Mouse (Mus musculus): ENCODE results near the gene Wif1. TPM values are rescaled to one million over a fixed set of nuclear protein-coding genes. Genes with fewer than 3 reads are reported as not detected.

Wif1 gene
- total RNA-seq, 4 experiments from 2014 or later = 2.2 to 5.2 (median 3.0) TPM

DNA sequence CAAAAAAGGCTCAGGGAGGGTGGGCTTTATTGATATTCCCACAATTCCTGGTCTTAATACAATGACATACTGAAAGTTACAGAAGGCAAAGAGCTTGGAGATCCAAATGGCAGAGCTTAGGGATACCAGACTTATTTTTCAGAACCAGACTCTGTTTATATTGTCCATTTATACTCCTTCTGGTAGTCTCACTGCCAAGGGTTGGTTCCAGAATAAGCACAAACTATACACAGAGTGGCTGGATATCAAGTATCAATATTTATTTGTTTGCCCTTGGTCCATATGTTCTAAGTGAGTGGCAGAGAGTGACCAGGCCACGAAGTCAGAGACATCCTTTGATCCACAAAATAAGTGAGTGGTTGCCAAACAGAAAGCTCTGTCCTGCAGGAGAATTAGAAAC is 34.2 kb downstream of the Wif1 start:
- DNase-seq (ENCODE audit: low spot score) = no peak

DNA sequence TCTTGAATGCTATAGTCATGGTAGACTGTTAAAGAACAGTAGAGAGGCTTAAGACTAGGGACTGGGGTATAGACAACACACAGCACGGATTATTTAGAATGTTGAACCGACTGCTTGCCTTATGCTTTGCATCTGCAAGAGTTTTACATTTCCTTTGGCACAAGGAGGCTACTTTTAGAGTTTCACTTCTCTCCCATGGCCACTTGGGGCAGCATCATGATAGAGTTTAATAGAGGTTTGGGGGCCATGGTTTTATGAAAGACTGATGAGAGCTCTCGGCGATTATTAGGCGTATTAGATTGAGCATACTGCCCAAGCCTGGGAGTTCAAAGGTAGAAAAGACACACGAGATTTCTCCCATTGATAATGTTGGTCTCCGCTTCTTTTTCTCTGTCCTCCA is 37.0 kb downstream of the Wif1 start:
- DNase-seq (ENCODE audit: low spot score) = no peak

GRCm38 (mm10) chr10:121080500-121080899 is 46.7 kb downstream of the Wif1 start:
- DNase-seq (ENCODE audit: low spot score) = no peak

- DNase-seq (ENCODE audit: low spot score) = no peak
Observed at GRCm38 (mm10) chr10:121082881-121083280, 49.1 kb downstream of the Wif1 start.

DNA sequence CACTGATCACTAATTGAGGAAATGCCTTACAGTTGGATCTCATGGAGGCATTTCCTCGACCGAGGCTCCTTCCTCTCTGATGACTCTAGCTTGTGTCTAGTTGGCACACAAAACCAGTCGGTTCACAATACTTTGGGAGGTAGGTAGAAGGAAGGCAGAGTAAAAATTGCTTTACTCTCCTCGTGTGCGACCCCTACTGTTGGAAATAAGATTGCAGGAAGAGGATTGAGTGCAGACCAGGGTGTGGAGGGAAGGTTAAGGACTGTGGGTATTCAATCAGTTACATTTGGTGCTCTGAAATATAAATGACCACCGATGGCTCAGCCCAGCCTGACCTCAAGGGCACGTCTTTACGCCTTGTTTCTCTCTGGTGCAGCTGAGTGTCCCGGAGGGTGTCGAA is 49.8 kb downstream of the Wif1 start:
- no peak for DNase-seq (ENCODE audit: low spot score)

DNA sequence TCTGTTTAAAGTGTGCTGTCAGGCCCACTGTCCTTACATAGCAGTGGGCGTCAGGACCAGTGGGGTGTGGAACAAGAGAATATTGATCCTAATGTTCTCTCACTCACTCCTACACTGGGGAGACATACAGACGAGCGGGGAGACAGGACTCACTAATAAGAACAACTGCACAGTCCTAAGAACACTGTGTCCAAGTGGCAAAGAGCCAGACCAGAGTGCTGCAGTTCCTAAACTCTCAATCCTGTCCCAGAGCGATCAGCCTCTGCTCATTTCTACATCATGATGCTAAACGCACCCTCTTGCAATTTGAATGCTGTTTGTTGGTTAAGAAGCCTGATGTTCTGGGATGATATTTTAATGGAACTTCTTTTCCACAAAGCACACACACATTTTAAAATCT is 54.9 kb downstream of the Wif1 start:
- no peak for DNase-seq (ENCODE audit: low spot score)

DNA sequence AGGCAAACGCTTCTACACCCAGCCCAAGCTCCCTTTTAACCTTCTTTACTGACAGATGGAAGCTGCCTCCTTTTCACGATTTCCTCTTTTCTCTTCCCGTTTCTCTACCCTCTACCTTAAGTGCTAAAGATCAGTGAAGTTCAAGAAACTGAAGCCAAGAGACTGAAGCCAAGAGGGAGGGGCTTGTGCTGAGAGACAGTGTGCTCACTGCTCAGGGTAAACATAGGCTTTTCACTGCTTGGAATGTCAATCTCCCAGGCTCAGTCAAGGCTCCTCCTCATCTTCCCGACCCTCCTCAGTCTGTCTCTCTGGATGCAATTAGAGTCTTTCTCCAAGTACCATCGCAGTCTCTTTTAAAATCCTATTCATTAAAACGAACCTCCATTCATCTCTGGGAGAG is 55.6 kb downstream of the Wif1 start:
- no peak for DNase-seq (ENCODE audit: low spot score)

- no peak for DNase-seq (ENCODE audit: low spot score)
Observed at GRCm38 (mm10) chr10:121090006-121090405, 56.2 kb downstream of the Wif1 start.

GRCm38 (mm10) chr10:121095948-121096347 is 62.2 kb downstream of the Wif1 start:
- DNase-seq (ENCODE audit: low spot score) = no peak

DNA sequence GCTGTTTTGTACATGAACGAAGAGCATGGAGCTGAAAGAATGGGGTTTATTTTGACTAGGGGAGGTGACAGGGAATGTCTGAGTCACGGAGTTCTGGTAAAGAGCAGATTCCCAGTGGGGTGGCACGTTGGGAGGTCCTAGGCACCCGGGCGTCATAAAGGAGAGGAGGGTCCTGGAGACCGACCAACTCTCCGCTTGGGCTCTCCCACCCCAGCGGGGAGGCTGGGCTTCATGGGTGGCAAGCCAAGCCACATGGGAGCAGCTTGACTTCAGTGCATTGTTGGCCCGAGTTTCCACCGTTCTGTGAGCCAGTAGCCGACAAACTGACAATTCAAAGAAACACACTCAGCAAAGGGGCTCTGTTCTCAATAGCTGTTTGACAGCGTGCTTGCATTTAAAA is 64.5 kb downstream of the Wif1 start:
- no peak for DNase-seq (ENCODE audit: low spot score)

DNA sequence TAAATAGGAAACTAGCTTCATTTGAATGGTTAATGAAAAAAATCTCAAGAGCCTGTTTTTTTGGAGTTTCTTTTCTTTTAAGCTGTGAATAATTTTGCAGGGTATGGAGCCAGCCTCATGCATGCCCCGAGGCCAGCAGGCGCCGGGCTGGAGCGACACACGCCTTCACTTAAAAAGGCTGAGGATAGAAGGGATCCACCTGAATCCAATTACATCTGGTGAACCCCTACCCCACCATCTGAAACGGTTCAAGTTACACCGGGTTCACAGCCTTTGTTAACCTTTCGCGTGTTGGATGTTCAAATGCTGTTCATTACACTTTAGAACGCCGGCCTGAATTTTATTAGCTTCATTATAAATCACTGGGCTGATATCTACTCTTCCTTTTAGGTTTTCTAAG is 65.9 kb downstream of the Wif1 start:
- DNase-seq (ENCODE audit: low spot score) = no peak

GRCm38 (mm10) chr10:121116115-121116514 is 82.4 kb downstream of the Wif1 start:
- no peak for DNase-seq (ENCODE audit: low spot score)

DNA sequence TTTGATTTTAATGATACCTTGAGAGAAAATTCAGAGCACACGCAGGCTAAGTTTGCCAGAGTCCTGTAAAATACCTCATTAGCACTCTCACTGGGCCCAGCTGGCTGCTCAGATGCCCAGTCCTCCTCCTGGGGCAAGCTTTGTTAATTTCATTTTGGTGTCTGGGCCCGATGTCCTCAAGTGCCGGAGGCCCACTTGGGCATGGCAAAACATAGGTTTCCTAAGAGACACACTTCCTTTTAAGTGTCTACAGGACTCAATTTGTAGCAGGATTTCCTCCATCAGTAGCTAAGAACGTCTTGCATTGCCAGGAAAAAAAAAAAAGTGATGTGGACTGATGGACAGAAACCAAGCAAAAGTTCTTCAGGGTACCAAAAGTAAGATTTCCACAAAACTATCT is 82.9 kb downstream of the Wif1 start:
- DNase-seq (ENCODE audit: low spot score) = no peak

- no peak for DNase-seq (ENCODE audit: low spot score)
Observed at GRCm38 (mm10) chr10:121120751-121121150, 87.0 kb downstream of the Wif1 start.

DNA sequence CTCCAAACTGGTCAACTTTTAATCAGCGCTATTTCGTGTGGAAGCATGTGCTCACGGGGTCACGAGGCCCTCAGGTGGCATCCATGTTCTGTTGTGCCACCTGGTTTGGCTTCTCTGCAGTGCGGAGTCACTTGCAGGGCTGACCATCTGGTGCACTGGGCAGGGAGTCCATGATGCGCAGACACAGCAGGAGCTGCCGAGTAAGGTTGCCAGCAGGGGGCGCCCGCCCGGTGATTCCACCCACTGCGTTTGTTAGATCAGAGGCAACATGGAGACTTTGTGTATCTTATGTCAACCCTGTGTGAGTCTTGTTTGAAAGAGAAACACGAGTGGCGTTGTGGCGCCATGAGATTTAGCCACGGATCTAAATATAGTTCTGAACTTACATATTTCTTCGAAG is 90.7 kb downstream of the Wif1 start:
- DNase-seq (ENCODE audit: low spot score) = no peak

GRCm38 (mm10) chr10:121129000-121129925 is 95.5 kb downstream of the Wif1 start:
- peak; percentile 10 for DNase-seq (ENCODE audit: low spot score)

Other genes with a start within 250 kb of the Wif1 start
- gene Msrb3, start 134.9 kb upstream of the Wif1 start, total RNA-seq (2022) = 100 to 1,000 TPM in 2 of 4 experiments, 10 to 100 TPM in 2; 84.9 to 110 (median 102) TPM
- 10 to 100 TPM; 10.6 to 13.1 (median 12.5) TPM for gene Lemd3, start 54.6 kb upstream of the Wif1 start, total RNA-seq (2022)